Mouse (Mus musculus) c-Kit-positive CD71-positive TER-119-positive erythroid progenitor cells, embryonic 14.5 days (primary cell): ENCODE data around the gene Olfr157.

ENCODE experiments used
- DNase-seq: peaks from one replicate; pipeline ENCODE4 v3.0.0-alpha.2; 2013; ENCODE audit warnings: low spot score

Gene Olfr157

GRCm38 (mm10) chr4:43840101-43840500 is at the start of gene Olfr157:
Gene Olfr157 (minus strand): TSS chr4:43840201.
- DNase-seq, result no peak

GRCm38 (mm10) chr4:43884196-43884595 is 44.2 kb upstream of the Olfr157 start:
- DNase-seq, result no peak

GRCm38 (mm10) chr4:43879566-43879965 is 39.6 kb upstream of the Olfr157 start:
- DNase-seq, result no peak

- no peak for DNase-seq
These were observed 38.2 kb upstream of the Olfr157 start for GRCm38 (mm10) chr4:43878121-43878776.

GRCm38 (mm10) chr4:43877230-43877629 is 37.2 kb upstream of the Olfr157 start:
- DNase-seq, result no peak

GRCm38 (mm10) chr4:43875919-43876411 is 36.0 kb upstream of the Olfr157 start:
- no peak for DNase-seq

- peak; percentile 48 for DNase-seq
These were observed 35.3 kb upstream of the Olfr157 start, which contains the start of gene Reck for GRCm38 (mm10) chr4:43875160-43875918. Gene Reck (plus strand): TSS chr4:43875530.

GRCm38 (mm10) chr4:43874501-43874900 is 34.5 kb upstream of the Olfr157 start:
- DNase-seq, result no peak

- no peak for DNase-seq
These were observed 29.8 kb upstream of the Olfr157 start for GRCm38 (mm10) chr4:43869821-43870220.

GRCm38 (mm10) chr4:43863298-43863697 is 23.3 kb upstream of the Olfr157 start:
- DNase-seq, result no peak

- DNase-seq, result peak; percentile 27
These were observed 20.9 kb upstream of the Olfr157 start for GRCm38 (mm10) chr4:43860744-43861519.

- DNase-seq, result no peak
These were observed 19.9 kb upstream of the Olfr157 start for GRCm38 (mm10) chr4:43859886-43860285.

- DNase-seq, result no peak
These were observed 14.1 kb upstream of the Olfr157 start for GRCm38 (mm10) chr4:43854101-43854500.

- no peak for DNase-seq
These were observed 11.3 kb upstream of the Olfr157 start, which contains the start of gene Olfr155 for GRCm38 (mm10) chr4:43851265-43851664. Gene Olfr155 (plus strand): TSS chr4:43851565.

GRCm38 (mm10) chr4:43838326-43838725 is 1.7 kb downstream of the Olfr157 start:
- no peak for DNase-seq

- DNase-seq, result no peak
These were observed 5.3 kb downstream of the Olfr157 start for GRCm38 (mm10) chr4:43834749-43835148.

GRCm38 (mm10) chr4:43833752-43834151 is 6.2 kb downstream of the Olfr157 start:
- no peak for DNase-seq

- peak; percentile 3 for DNase-seq
These were observed 8.0 kb downstream of the Olfr157 start for GRCm38 (mm10) chr4:43832031-43832430.

GRCm38 (mm10) chr4:43828806-43829205 is 11.2 kb downstream of the Olfr157 start:
- DNase-seq, result no peak

- DNase-seq, result no peak
These were observed 16.1 kb downstream of the Olfr157 start, which contains the start of gene Olfr156 for GRCm38 (mm10) chr4:43823845-43824337. Gene Olfr156 (minus strand): TSS chr4:43823895.

- no peak for DNase-seq
These were observed 17.0 kb downstream of the Olfr157 start for GRCm38 (mm10) chr4:43822896-43823550.

GRCm38 (mm10) chr4:43798936-43799335 is 41.1 kb downstream of the Olfr157 start:
- DNase-seq, result no peak
